Mouse (Mus musculus): Measurements from ENCODE around the gene Morn1. TPM values are rescaled to one million over a fixed set of nuclear protein-coding genes. Genes with fewer than 3 reads are reported as not detected.

The Morn1 gene
- polyA plus RNA-seq, 1 experiment from 2014 or later = 8.9 TPM

DNA sequence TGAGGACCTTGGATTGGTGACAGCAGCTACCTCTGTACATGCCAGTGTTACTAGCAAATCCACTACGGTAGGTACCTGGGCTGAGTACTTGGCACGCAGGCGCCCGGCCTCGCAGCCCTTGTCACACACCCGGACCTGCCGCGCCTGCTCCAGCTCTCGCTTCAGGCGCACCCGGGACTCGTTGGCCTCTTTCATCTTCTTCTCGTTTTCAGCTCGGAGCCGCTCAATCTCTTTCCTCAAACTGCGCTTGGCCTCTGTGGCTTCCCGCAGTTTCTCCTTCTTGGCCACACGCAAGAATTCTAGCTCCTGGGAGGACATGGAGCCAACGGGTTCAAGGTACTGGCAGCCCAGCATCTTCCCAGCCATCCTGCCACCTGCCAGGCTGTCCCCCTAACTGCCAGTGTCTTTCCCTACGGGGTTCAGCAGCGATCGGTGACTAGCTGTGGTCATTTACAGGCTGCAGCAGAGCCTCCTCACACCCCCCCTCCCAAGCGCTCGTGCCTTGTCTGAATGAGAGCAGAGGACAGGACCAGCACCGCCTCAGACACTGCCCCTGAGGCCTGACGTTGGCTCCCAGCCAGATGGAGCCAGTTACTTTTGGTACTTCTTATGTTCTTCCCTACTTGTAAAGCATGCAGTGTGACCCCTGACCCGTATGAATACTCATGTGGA is 71.6 kb downstream of the Morn1 start:
- no peak overlapping the region for H3K4me2 ChIP-seq (replicated peaks)

DNA sequence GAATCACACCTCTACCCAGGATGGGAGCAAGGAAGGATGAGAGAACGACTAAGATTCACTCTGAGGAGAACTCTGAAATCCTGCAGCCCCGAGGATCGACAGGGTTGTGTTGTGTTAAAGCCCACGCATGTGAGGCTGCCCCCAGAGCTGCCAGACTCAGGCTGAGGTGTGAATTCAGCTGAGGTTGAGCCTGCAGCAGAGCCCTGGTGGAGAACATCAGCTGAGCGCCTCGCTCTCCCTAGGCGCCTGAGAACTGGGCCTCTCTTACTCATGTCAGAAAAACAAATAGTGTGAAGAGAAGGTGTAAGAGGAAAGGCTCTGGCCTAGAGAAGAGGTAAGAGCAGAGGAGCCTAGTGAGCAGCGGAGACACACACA is 72.2 kb downstream of the Morn1 start:
- no peaks in the 10 kb centered on the region for H3K27me3 ChIP-seq
- 72% methylated on average over 8 of the region's 8 CpGs for WGBS
- H3K36me3 ChIP-seq = peaks cover 42% of the 10 kb centered on the region

More for the DNA sequence above, 71.6 kb downstream of the Morn1 start:
- no peak overlapping the region for H3K27ac ChIP-seq (replicated peaks)
- peaks cover 42% of the 10 kb centered on the region for H3K36me3 ChIP-seq
- no peak overlapping the region for H3K9ac ChIP-seq (replicated peaks)
- no peaks in the 10 kb centered on the region for H3K27me3 ChIP-seq
- H3K4me1 ChIP-seq = peaks cover 10% of the 10 kb centered on the region
- 81% methylated on average over 27 of the region's 27 CpGs for WGBS
- no peak overlapping the region for H3K4me3 ChIP-seq
- no peaks in the 10 kb centered on the region for H3K9me3 ChIP-seq
- ATAC-seq (replicated peaks) = no peak

DNA sequence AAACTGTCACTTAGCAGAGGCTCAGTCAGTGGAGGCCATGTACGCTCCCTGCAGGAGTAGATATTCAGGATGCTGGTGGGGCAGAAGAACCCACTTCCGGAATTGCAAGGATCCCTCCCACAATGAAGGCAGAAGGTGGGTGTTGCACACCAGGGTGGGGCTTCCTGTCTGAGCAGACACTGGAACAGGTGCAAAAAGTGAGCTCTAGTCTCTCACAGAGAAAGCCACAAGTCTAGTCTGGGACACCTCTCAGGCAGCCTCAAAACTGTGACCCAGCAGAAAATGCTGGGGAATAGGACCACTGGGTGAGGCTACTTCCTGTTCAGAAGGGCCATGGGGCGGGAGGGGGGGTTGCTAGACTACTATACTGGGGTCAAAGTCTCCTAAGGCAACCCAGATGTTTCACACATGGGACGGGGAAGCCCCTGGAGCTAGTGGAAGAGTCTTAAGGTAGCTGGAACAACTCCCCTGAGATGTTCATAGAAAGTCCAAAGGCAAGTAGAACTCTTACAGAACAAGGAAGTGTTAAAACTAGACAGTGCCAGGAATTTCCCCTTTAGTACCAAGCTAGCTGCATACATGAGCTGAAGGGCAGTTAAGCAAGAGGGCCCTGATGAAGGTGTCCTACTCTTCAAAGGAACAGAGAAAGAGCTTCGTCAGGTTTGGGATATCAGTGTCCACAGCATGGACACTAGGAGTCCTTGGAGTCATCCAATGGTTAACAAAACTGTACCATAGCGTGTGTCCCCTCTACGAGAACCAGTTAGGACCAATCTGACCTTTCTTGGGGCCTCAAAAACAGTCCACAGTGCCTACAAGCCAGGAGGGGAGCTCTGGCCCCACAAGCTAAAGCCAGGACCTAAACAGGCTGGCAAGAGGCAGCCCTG is 76.3 kb downstream of the Morn1 start:
- no peak overlapping the region for H3K27ac ChIP-seq (replicated peaks)
- H3K27me3 ChIP-seq = no peaks in the 10 kb centered on the region
- no peak overlapping the region for H3K4me2 ChIP-seq (replicated peaks)
- H3K36me3 ChIP-seq = peaks cover 16% of the 10 kb centered on the region
- peaks cover 26% of the 10 kb centered on the region for H3K4me1 ChIP-seq
- no peak for ATAC-seq (replicated peaks)
- no peak overlapping the region for H3K4me3 ChIP-seq
- no peak overlapping the region for H3K9ac ChIP-seq (replicated peaks)
- H3K9me3 ChIP-seq = no peaks in the 10 kb centered on the region
- 93% methylated on average over 7 of the region's 7 CpGs for WGBS

More for the DNA sequence above, 72.2 kb downstream of the Morn1 start:
- no peaks in the 10 kb centered on the region for H3K9me3 ChIP-seq
- no peak overlapping the region for H3K4me3 ChIP-seq
- no peak for ATAC-seq (replicated peaks)
- H3K4me2 ChIP-seq (replicated peaks) = no peak overlapping the region
- H3K4me1 ChIP-seq = peaks cover 10% of the 10 kb centered on the region
- H3K27ac ChIP-seq (replicated peaks) = no peak overlapping the region
- H3K9ac ChIP-seq (replicated peaks) = no peak overlapping the region

DNA sequence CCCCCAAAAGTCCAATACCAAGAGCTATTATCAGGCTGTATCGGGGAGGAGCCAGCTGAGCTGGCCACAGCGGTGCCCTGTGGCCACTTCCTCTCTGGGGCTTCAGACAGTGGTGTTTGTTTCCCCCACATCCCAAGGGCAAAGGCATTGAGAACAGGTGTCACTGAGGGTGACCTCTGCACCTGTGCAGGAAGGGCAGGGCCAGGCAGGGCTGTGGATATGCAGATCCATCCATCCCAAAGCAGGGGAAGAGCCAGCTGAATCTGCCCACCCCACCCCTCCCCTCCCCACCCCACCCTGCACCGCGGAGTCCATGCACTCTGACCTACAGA is 76.9 kb downstream of the Morn1 start:
- no peak overlapping the region for H3K27ac ChIP-seq (replicated peaks)
- ATAC-seq (replicated peaks) = peak; percentile 9; the same call in 1 of the 2 replicates
- H3K4me3 ChIP-seq = no peak overlapping the region
- WGBS = 59% methylated on average over 4 of the region's 4 CpGs
- H3K27me3 ChIP-seq = no peaks in the 10 kb centered on the region
- H3K4me1 ChIP-seq = peaks cover 26% of the 10 kb centered on the region
- no peak overlapping the region for H3K4me2 ChIP-seq (replicated peaks)
- no peak overlapping the region for H3K9ac ChIP-seq (replicated peaks)
- H3K36me3 ChIP-seq = peaks cover 11% of the 10 kb centered on the region
- H3K9me3 ChIP-seq = no peaks in the 10 kb centered on the region

DNA sequence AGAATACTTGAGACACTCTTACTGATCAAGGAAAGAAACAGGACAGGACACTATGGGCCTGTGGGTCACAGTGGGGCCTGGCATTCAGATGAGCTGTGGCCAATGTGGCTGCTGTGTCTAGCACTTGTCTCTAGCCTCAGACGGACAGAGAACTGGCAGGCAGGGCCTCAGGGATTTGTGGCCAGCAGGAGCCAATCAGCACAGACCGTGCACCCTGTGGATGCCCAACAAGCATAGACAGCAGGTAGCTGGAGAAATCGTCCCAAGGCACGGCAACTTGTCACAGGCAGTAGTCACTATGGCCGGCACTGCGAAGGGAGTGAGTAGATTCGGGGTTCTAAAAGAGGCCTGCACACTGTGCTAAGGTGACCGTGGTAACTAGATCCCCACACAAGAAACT is 77.3 kb downstream of the Morn1 start:
- Histone ChIP-seq H3K9ac (replicated peaks) (no peak overlapping the region), H3K9me3 (no peaks in the 10 kb centered on the region), H3K36me3 (peaks cover 8% of the 10 kb centered on the region), H3K27me3 (no peaks in the 10 kb centered on the region), H3K4me2 (replicated peaks) (no peak overlapping the region), H3K4me3 (no peak overlapping the region), H3K27ac (replicated peaks) (no peak overlapping the region), H3K4me1 (peaks cover 26% of the 10 kb centered on the region)
- WGBS = 36% methylated on average over 8 of the region's 8 CpGs
- ATAC-seq (replicated peaks) = 0 out of 2 replicates have a peak, but pooled peaks have one; percentile 18

DNA sequence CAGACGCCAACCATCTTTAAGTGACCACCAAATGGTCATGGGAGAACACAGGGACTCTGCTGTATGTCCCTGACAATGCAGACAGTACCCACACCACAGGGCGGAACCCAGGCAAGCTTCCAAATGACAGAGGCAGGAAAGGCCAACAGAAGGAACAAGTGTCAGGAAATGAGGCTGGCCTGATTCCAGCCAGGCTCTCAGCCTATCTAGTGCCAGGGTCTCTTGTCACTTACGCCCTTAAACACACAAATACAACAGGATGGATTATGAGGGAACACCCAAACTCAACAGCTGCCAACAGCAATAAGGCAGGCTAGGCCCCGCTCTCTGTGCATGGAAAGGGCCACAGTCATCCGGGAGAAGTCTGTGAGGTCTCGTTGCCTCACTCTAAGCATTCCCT is 78.2 kb downstream of the Morn1 start:
- no peaks in the 10 kb centered on the region for H3K27me3 ChIP-seq
- no peak overlapping the region for H3K4me2 ChIP-seq (replicated peaks)
- no peaks in the 10 kb centered on the region for H3K36me3 ChIP-seq
- ATAC-seq (replicated peaks) = no peak
- H3K4me1 ChIP-seq = peaks cover 32% of the 10 kb centered on the region
- H3K9ac ChIP-seq (replicated peaks) = no peak overlapping the region
- 69% methylated on average over 6 of the region's 6 CpGs for WGBS
- no peak overlapping the region for H3K4me3 ChIP-seq
- no peaks in the 10 kb centered on the region for H3K9me3 ChIP-seq
- no peak overlapping the region for H3K27ac ChIP-seq (replicated peaks)

DNA sequence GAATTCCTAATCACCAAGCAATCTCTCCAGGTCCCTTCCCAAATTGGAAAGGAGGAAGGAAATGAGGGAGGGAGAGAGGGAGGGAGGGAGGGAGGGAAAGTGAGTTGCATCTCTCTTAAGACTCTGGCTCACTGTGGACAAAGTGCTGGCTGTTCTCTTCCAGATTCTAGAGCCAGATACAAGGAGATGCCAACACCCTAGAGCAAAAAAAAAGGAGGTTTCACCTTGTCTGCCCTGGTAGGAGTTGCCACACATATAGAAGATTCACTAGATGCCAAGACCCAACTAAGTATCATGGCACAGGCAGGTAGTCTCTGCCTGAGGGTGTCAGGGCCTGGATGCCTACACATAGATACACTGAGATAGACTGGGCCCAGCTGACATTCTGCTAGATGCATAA is 79.5 kb downstream of the Morn1 start:
- Histone ChIP-seq H3K9me3 (no peaks in the 10 kb centered on the region), H3K9ac (replicated peaks) (no peak overlapping the region), H3K4me2 (replicated peaks) (no peak overlapping the region), H3K36me3 (no peaks in the 10 kb centered on the region), H3K4me1 (peaks cover 34% of the 10 kb centered on the region), H3K27me3 (no peaks in the 10 kb centered on the region), H3K27ac (replicated peaks) (no peak overlapping the region), H3K4me3 (no peak overlapping the region)
- no peak for ATAC-seq (replicated peaks)

DNA sequence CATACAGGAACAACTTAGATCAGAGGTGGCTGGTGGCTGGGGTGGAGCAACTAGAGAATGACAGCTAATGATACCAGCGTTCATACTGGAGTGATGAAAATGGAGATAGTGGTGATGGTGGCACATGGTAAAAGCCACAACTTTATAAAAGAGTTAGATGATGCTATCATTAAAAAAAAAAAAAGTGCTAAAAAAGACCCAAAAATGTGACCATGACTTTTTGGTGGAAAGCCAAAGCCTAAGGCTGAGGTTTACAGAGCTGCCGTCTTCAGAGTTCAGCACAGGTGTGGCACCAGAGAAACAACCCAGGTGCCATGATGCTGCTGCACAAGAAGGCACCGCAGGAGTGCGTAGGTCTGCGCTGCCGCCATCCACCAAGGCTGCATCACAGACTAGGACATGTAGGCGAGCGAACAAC is 82.5 kb downstream of the Morn1 start:
- H3K4me3 ChIP-seq = no peak overlapping the region
- H3K9me3 ChIP-seq = no peaks in the 10 kb centered on the region
- ATAC-seq (replicated peaks) = no peak

DNA sequence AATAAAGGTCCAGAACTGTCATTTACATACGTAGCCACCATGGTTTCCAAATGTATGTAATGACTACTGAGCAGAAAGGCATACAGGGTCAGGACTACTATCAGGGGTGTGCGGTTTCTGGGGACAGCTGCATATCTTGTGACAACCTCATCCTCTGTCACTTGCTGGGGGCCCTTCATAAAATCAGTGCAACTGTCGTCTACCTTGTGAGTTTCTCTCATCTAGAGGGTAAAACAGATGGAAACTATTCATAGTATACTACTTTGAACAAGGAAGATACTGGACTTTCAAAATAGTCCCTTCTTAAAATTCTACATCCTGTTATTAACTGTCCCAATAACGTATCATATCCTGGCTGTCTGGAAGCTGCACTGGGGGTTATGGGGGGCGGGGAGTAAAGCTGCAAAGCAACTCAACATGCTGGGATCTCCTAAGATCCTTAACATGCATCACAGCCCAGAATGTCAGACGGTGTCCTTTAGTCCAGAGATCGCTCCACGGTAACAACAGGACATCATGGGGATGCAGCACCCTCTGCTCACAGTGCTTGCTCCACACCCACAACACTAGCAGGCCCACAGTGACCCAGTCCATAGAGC is 84.3 kb downstream of the Morn1 start:
- WGBS = 87% methylated on average over 8 of the region's 8 CpGs
- peaks cover 52% of the 10 kb centered on the region for H3K4me1 ChIP-seq
- no peak overlapping the region for H3K9ac ChIP-seq (replicated peaks)
- H3K9me3 ChIP-seq = no peaks in the 10 kb centered on the region
- no peaks in the 10 kb centered on the region for H3K36me3 ChIP-seq
- H3K4me3 ChIP-seq = no peak overlapping the region
- H3K4me2 ChIP-seq (replicated peaks) = no peak overlapping the region
- H3K27ac ChIP-seq (replicated peaks) = no peak overlapping the region
- no peaks in the 10 kb centered on the region for H3K27me3 ChIP-seq
- no peak for ATAC-seq (replicated peaks)

More for the DNA sequence above, 82.5 kb downstream of the Morn1 start:
- no peaks in the 10 kb centered on the region for H3K27me3 ChIP-seq
- no peak overlapping the region for H3K27ac ChIP-seq (replicated peaks)
- H3K9ac ChIP-seq (replicated peaks) = no peak overlapping the region
- H3K4me2 ChIP-seq (replicated peaks) = no peak overlapping the region
- peaks cover 51% of the 10 kb centered on the region for H3K4me1 ChIP-seq
- H3K36me3 ChIP-seq = no peaks in the 10 kb centered on the region
- WGBS = 91% methylated on average over 8 of the region's 8 CpGs

DNA sequence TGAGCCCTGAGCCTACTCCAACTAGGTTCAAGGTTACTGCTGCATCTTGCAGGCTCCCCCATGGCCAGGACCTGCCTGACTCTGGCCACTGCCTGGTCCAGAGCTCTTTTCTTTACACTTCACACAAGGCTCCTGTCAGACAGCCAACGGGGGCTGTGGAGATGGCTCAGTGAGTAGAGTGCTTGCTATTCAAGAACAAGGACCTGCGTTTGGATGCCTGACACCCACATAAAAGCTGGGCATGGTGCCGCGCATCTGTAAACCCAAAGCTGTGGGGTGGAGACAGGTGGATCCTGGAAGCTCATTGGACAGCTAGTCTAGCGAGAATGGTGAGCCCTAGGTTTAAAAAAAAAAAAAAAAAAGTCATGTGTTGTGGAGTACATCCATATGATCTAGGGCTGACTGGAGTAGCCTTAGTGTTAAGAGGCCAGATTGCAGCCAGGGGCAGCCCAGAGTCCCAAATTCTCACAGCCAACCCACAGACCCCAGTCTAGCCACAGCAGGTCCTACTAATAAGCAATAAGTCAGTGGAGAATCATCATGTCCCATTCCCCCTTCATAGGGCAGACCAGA is 85.7 kb downstream of the Morn1 start:
- Histone ChIP-seq H3K9ac (replicated peaks) (no peak overlapping the region), H3K27ac (replicated peaks) (peak overlapping the region; percentile 86; the same call in 1 of the 2 replicates), H3K4me2 (replicated peaks) (no peak overlapping the region), H3K9me3 (no peaks in the 10 kb centered on the region), H3K4me3 (no peak overlapping the region), H3K27me3 (no peaks in the 10 kb centered on the region), H3K36me3 (no peaks in the 10 kb centered on the region), H3K4me1 (peaks cover 63% of the 10 kb centered on the region)
- 42% methylated on average over 5 of the region's 5 CpGs for WGBS
- ATAC-seq (replicated peaks) = no peak

DNA sequence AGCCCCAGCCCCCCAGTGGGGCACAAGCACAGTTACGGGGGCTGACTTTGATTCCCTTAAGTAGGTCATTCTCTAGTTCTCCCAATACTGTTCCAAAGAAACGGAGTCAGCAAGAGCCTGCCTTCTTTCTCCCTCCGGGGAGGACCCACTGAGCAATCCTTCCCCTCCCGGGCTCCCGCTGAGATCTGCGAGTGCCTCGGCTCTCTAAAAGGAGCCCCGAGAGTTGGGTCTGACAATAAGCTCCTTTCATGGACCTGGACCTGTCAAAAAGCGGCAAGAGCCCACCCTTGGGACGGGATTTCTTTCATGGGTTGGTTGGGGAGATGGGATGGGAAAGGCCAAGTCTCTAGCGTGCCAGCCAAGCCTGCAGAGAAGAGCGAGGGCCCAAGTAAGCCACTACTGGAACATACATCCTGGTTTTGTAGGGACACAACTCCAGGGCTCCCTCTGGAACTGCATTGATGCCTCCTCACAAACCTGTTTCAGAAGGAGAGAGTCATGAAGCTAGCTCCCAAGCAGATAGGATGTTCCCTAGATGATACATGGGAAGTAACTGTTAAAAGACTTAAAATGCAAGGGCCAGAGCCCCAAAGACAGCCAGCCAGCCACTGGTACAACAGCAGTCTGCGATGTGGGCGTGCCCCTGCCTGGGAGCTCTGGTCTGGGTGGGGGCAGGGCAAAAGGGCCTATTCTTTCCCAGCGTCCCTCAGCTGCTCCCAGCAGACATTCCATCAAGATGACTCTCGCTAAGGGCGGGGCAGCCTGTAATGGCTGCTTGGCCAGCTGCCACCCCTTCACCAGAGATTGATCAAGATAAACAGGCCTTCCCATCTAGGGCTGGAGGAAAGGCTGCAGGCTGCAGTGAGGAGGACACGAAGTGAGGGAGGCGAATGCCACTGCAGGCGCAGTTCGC is 86.8 kb downstream of the Morn1 start:
- Histone ChIP-seq H3K4me2 (replicated peaks) (peak overlapping the region; percentile 23; the same call in 1 of the 2 replicates), H3K9me3 (no peaks in the 10 kb centered on the region), H3K27ac (replicated peaks) (peak overlapping the region; percentile 86), H3K9ac (replicated peaks) (peak overlapping the region; percentile 26; the same call in 1 of the 2 replicates), H3K27me3 (no peaks in the 10 kb centered on the region), H3K4me3 (no peak overlapping the region), H3K36me3 (no peaks in the 10 kb centered on the region), H3K4me1 (peaks cover 74% of the 10 kb centered on the region)
- 3% methylated on average over 21 of the region's 21 CpGs for WGBS
- ATAC-seq (replicated peaks) = peak; percentile 77

All from forebrain, embryonic 15.5 days (tissue).